Mouse (Mus musculus) heart, postnatal 4 days (tissue): ENCODE measurements at regions not wholly inside any gene's neighbourhood (a gene's known extent, or its start where the extent isn't known, plus 50 kb on each side); places are given as distances from the start of the nearest gene placed in this dataset.

ENCODE experiments used
- DNase-seq: peaks from one replicate; pipeline ENCODE4 v3.0.0; 2021

- DNase-seq, result no peak
These were observed 122.8 kb upstream of the Efna5 start for GRCm38 (mm10) chr17:63003911-63004310.

GRCm38 (mm10) chr17:63002729-63003128 is 121.6 kb upstream of the Efna5 start:
- DNase-seq, result no peak

- DNase-seq, result no peak
These were observed 120.8 kb upstream of the Efna5 start for GRCm38 (mm10) chr17:63001898-63002297.

GRCm38 (mm10) chr17:62997691-62998090 is 116.6 kb upstream of the Efna5 start:
- DNase-seq, result no peak

GRCm38 (mm10) chr17:62995316-62995715 is 114.2 kb upstream of the Efna5 start:
- no peak for DNase-seq

- DNase-seq, result no peak
These were observed 111.9 kb upstream of the Efna5 start for GRCm38 (mm10) chr17:62992977-62993376.

GRCm38 (mm10) chr17:62986304-62986703 is 105.2 kb upstream of the Efna5 start:
- DNase-seq, result peak; percentile 7

- no peak for DNase-seq
These were observed 99.2 kb upstream of the Efna5 start for GRCm38 (mm10) chr17:62980337-62980736.

GRCm38 (mm10) chr17:62977561-62977960 is 96.4 kb upstream of the Efna5 start:
- no peak for DNase-seq

- DNase-seq, result no peak
These were observed 96.0 kb upstream of the Efna5 start for GRCm38 (mm10) chr17:62977136-62977535.

- no peak for DNase-seq
These were observed 93.6 kb upstream of the Efna5 start for GRCm38 (mm10) chr17:62974627-62975279.

GRCm38 (mm10) chr17:62969025-62969424 is 87.9 kb upstream of the Efna5 start:
- DNase-seq, result no peak

- DNase-seq, result no peak
These were observed 82.7 kb upstream of the Efna5 start for GRCm38 (mm10) chr17:62963824-62964223.

GRCm38 (mm10) chr17:62962292-62962618 is 81.1 kb upstream of the Efna5 start:
- no peak for DNase-seq

- DNase-seq, result no peak
These were observed 80.6 kb upstream of the Efna5 start for GRCm38 (mm10) chr17:62961596-62962291.

GRCm38 (mm10) chr17:62959146-62959545 is 78.0 kb upstream of the Efna5 start:
- no peak for DNase-seq

- DNase-seq, result no peak
These were observed 66.5 kb upstream of the Efna5 start for GRCm38 (mm10) chr17:62947537-62948193.

- DNase-seq, result no peak
These were observed 59.6 kb upstream of the Efna5 start for GRCm38 (mm10) chr17:62940573-62941252.

- no peak for DNase-seq
These were observed 58.9 kb upstream of the Efna5 start for GRCm38 (mm10) chr17:62939930-62940572.

- DNase-seq, result no peak
These were observed 58.1 kb upstream of the Efna5 start for GRCm38 (mm10) chr17:62939171-62939570.
